Mouse (Mus musculus) ZHBTc4 (cell line): ENCODE data around the gene Ppp3ca.

ENCODE experiments used
- DNase-seq: peaks from one replicate; pipeline ENCODE4 v3.0.0-alpha.2; 2011; ENCODE audit warnings: low read depth, low spot score

The Ppp3ca gene

GRCm38 (mm10) chr3:136763717-136764270 is 93.9 kb downstream of the Ppp3ca start:
- DNase-seq = no peak

GRCm38 (mm10) chr3:136765569-136765968 is 95.6 kb downstream of the Ppp3ca start:
- DNase-seq = no peak

GRCm38 (mm10) chr3:136768775-136769485 is 99.0 kb downstream of the Ppp3ca start:
- no peak for DNase-seq

GRCm38 (mm10) chr3:136769486-136769882 is 99.6 kb downstream of the Ppp3ca start:
- peak; percentile 21 for DNase-seq

GRCm38 (mm10) chr3:136771700-136772099 is 101.8 kb downstream of the Ppp3ca start:
- DNase-seq = no peak

- no peak for DNase-seq
Measured at GRCm38 (mm10) chr3:136773217-136773616, 103.3 kb downstream of the Ppp3ca start.

GRCm38 (mm10) chr3:136774196-136774595 is 104.3 kb downstream of the Ppp3ca start:
- DNase-seq = no peak

GRCm38 (mm10) chr3:136776525-136776924 is 106.6 kb downstream of the Ppp3ca start:
- DNase-seq = no peak

- no peak for DNase-seq
Measured at GRCm38 (mm10) chr3:136777380-136777779, 107.5 kb downstream of the Ppp3ca start.

- DNase-seq = no peak
Measured at GRCm38 (mm10) chr3:136777787-136778216, 107.9 kb downstream of the Ppp3ca start.

- DNase-seq = no peak
Measured at GRCm38 (mm10) chr3:136780321-136780720, 110.4 kb downstream of the Ppp3ca start.

- DNase-seq = no peak
Measured at GRCm38 (mm10) chr3:136782058-136782457, 112.1 kb downstream of the Ppp3ca start.

GRCm38 (mm10) chr3:136785686-136786085 is 115.8 kb downstream of the Ppp3ca start:
- no peak for DNase-seq

GRCm38 (mm10) chr3:136790261-136790871 is 120.4 kb downstream of the Ppp3ca start:
- peak; percentile 13 for DNase-seq

GRCm38 (mm10) chr3:136791404-136791803 is 121.5 kb downstream of the Ppp3ca start:
- DNase-seq = no peak

GRCm38 (mm10) chr3:136791946-136792345 is 122.0 kb downstream of the Ppp3ca start:
- DNase-seq = peak; percentile 48

GRCm38 (mm10) chr3:136793411-136793810 is 123.5 kb downstream of the Ppp3ca start:
- no peak for DNase-seq

- DNase-seq = no peak
Measured at GRCm38 (mm10) chr3:136794426-136795217, 124.7 kb downstream of the Ppp3ca start.

GRCm38 (mm10) chr3:136798896-136799295 is 129.0 kb downstream of the Ppp3ca start:
- DNase-seq = no peak

- DNase-seq = no peak
Measured at GRCm38 (mm10) chr3:136802595-136802994, 132.7 kb downstream of the Ppp3ca start.

GRCm38 (mm10) chr3:136805897-136806296 is 136.0 kb downstream of the Ppp3ca start:
- no peak for DNase-seq

- DNase-seq = no peak
Measured at GRCm38 (mm10) chr3:136810271-136810670, 140.3 kb downstream of the Ppp3ca start.
